ENCODE assay signal across 8 mouse cellular contexts in genomic region chr11:61174291-61174820, GRCm38 (mm10). TPM values are rescaled to one million over a fixed set of nuclear protein-coding genes. Genes with fewer than 3 reads are reported as not detected.
DNase-seq lines count a peak whose midpoint lies in the region; ATAC-seq lines count a peak whose summit lies in the region.

No protein-coding gene starts in this region.

- H3K9me3 ChIP-seq in erythroblast, embryonic 14.5 days (ENCODE audit: control insufficient read depth, low read length): no peaks in the 10 kb centered on the region
- H3K9me3 ChIP-seq in embryonic facial prominence, embryonic 14.5 days (ENCODE audit: control insufficient read depth, low read length): no peaks in the 10 kb centered on the region
- no peaks in the 10 kb centered on the region for H3K9me3 ChIP-seq in hindbrain, embryonic 15.5 days
- H3K9me3 ChIP-seq in limb, embryonic 11.5 days (ENCODE audit: control insufficient read depth, low read length): no peaks in the 10 kb centered on the region
- no peaks in the 10 kb centered on the region for H3K9me3 ChIP-seq in midbrain, embryonic 11.5 days (ENCODE audit: control insufficient read depth, low read length)
- no peaks in the 10 kb centered on the region for H3K9me3 ChIP-seq in stomach, embryonic 14.5 days (ENCODE audit: control insufficient read depth, low read depth, low read length)

- H3K36me3 ChIP-seq in erythroblast, embryonic 14.5 days (ENCODE audit: control insufficient read depth): no peaks in the 10 kb centered on the region; the same call in 1 of the 2 replicates
- no peaks in the 10 kb centered on the region for H3K36me3 ChIP-seq in embryonic facial prominence, embryonic 14.5 days (ENCODE audit: control insufficient read depth, insufficient read depth, low read length)
- no peaks in the 10 kb centered on the region for H3K36me3 ChIP-seq in hindbrain, embryonic 15.5 days
- H3K36me3 ChIP-seq in limb, embryonic 11.5 days (ENCODE audit: control insufficient read depth, insufficient read depth, low read length): no peaks in the 10 kb centered on the region
- no peaks in the 10 kb centered on the region for H3K36me3 ChIP-seq in midbrain, embryonic 11.5 days (ENCODE audit: control insufficient read depth, insufficient read depth, low read length)
- peaks cover 10% of the 10 kb centered on the region; the same call in 1 of the 2 replicates for H3K36me3 ChIP-seq in stomach, embryonic 14.5 days (ENCODE audit: control insufficient read depth, insufficient read depth, low read length)

- peaks cover 23% of the 10 kb centered on the region for H3K4me1 ChIP-seq in erythroblast, embryonic 14.5 days (ENCODE audit: control insufficient read depth)
- 0 out of 2 replicates have a peak, but pooled peaks cover 6% of the 10 kb centered on the region for H3K4me1 ChIP-seq in embryonic facial prominence, embryonic 14.5 days (ENCODE audit: control insufficient read depth, insufficient read depth, low read length)
- H3K4me1 ChIP-seq in hindbrain, embryonic 15.5 days (replicated peaks): peaks cover 49% of the 10 kb centered on the region
- 0 out of 2 replicates have a peak, but pooled peaks cover 3% of the 10 kb centered on the region for H3K4me1 ChIP-seq in limb, embryonic 11.5 days (ENCODE audit: control insufficient read depth, insufficient read depth, low read length)
- peaks cover 16% of the 10 kb centered on the region for H3K4me1 ChIP-seq in midbrain, embryonic 11.5 days (ENCODE audit: control insufficient read depth, insufficient read depth, low read length)
- H3K4me1 ChIP-seq in stomach, embryonic 14.5 days (ENCODE audit: control insufficient read depth, insufficient read depth, low read length): peaks cover 7% of the 10 kb centered on the region; the same call in 1 of the 2 replicates

- peak overlapping the region; percentile 99 for H3K9ac ChIP-seq in embryonic facial prominence, embryonic 14.5 days (ENCODE audit: low read depth, low read length)
- H3K9ac ChIP-seq in hindbrain, embryonic 15.5 days: peak overlapping the region; percentile 99
- peak overlapping the region; percentile 85 for H3K9ac ChIP-seq in limb, embryonic 11.5 days (ENCODE audit: low read length)
- peak overlapping the region; percentile 100 for H3K9ac ChIP-seq in midbrain, embryonic 11.5 days (ENCODE audit: low read length)
- peak overlapping the region; percentile 92 for H3K9ac ChIP-seq in stomach, embryonic 14.5 days (replicated peaks; ENCODE audit: low read depth, low read length)

- H3K27me3 ChIP-seq in erythroblast, embryonic 14.5 days (ENCODE audit: control insufficient read depth): peaks cover 8% of the 10 kb centered on the region
- H3K27me3 ChIP-seq in embryonic facial prominence, embryonic 14.5 days (replicated peaks; ENCODE audit: control insufficient read depth, insufficient read depth, low read length): no peaks in the 10 kb centered on the region
- no peaks in the 10 kb centered on the region for H3K27me3 ChIP-seq in hindbrain, embryonic 15.5 days
- H3K27me3 ChIP-seq in limb, embryonic 11.5 days (ENCODE audit: control insufficient read depth, insufficient read depth, low read length): no peaks in the 10 kb centered on the region
- H3K27me3 ChIP-seq in midbrain, embryonic 11.5 days (ENCODE audit: control insufficient read depth, insufficient read depth, low read length): no peaks in the 10 kb centered on the region
- no peaks in the 10 kb centered on the region for H3K27me3 ChIP-seq in stomach, embryonic 14.5 days (ENCODE audit: control insufficient read depth, insufficient read depth, low read length)

- under 1% methylated on average over 26 of the region's 28 CpGs for WGBS in embryonic facial prominence, embryonic 14.5 days
- WGBS in hindbrain, embryonic 15.5 days: 1% methylated on average over 28 of the region's 28 CpGs
- under 1% methylated on average over 28 of the region's 28 CpGs for WGBS in limb, embryonic 11.5 days
- 1% methylated on average over 28 of the region's 28 CpGs for WGBS in midbrain, embryonic 11.5 days
- under 1% methylated on average over 28 of the region's 28 CpGs for WGBS in stomach, embryonic 14.5 days

- peak; percentile 83 for DNase-seq in adrenal gland, postnatal 14 days
- DNase-seq in embryonic facial prominence, embryonic 14.5 days (ENCODE audit: low spot score): peak; percentile 80
- peak; percentile 86 for DNase-seq in limb, embryonic 11.5 days (ENCODE audit: low spot score)
- peak; percentile 99 for DNase-seq in midbrain, embryonic 11.5 days (ENCODE audit: low spot score, missing footprints)

- H3K4me3 ChIP-seq in erythroblast, embryonic 14.5 days (replicated peaks): peak overlapping the region; percentile 71
- H3K4me3 ChIP-seq in embryonic facial prominence, embryonic 14.5 days (ENCODE audit: low read depth, low read length): peak overlapping the region; percentile 100
- H3K4me3 ChIP-seq in hindbrain, embryonic 15.5 days: peak overlapping the region; percentile 87
- peak overlapping the region; percentile 82 for H3K4me3 ChIP-seq in limb, embryonic 11.5 days (ENCODE audit: low read depth, low read length)
- H3K4me3 ChIP-seq in midbrain, embryonic 11.5 days (ENCODE audit: low read depth, low read length): peak overlapping the region; percentile 98
- peak overlapping the region; percentile 92 for H3K4me3 ChIP-seq in stomach, embryonic 14.5 days (ENCODE audit: low read depth, low read length)

- no peak for ATAC-seq in erythroblast, adult 5-6 weeks (replicated peaks; ENCODE audit: low FRiP score, poor library complexity, severe bottlenecking)
- ATAC-seq in embryonic facial prominence, embryonic 14.5 days (ENCODE audit: low read depth): peak; percentile 35
- ATAC-seq in hindbrain, embryonic 15.5 days (ENCODE audit: low FRiP score, low read depth): peak; percentile 31
- ATAC-seq in limb, embryonic 11.5 days (ENCODE audit: insufficient number of reproducible peaks, low FRiP score, low TSS enrichment, low read depth): peak; percentile 32; the same call in 1 of the 2 replicates
- ATAC-seq in midbrain, embryonic 11.5 days (ENCODE audit: low FRiP score): peak; percentile 47
- ATAC-seq in stomach, embryonic 14.5 days (ENCODE audit: insufficient number of reproducible peaks, insufficient read depth, low FRiP score, low read depth): peak; percentile 34

- H3K27ac ChIP-seq in embryonic facial prominence, embryonic 14.5 days (replicated peaks; ENCODE audit: low read depth, low read length): peak overlapping the region; percentile 97
- peak overlapping the region; percentile 98 for H3K27ac ChIP-seq in hindbrain, embryonic 15.5 days (replicated peaks)
- H3K27ac ChIP-seq in limb, embryonic 11.5 days (replicated peaks; ENCODE audit: low read depth, low read length): peak overlapping the region; percentile 78
- peak overlapping the region; percentile 91 for H3K27ac ChIP-seq in midbrain, embryonic 11.5 days (ENCODE audit: low read depth, low read length)
- peak overlapping the region; percentile 93 for H3K27ac ChIP-seq in stomach, embryonic 14.5 days (ENCODE audit: low read length)

- H3K4me2 ChIP-seq in embryonic facial prominence, embryonic 14.5 days (ENCODE audit: low read depth, low read length): peak overlapping the region; percentile 81
- H3K4me2 ChIP-seq in hindbrain, embryonic 15.5 days: peak overlapping the region; percentile 71
- H3K4me2 ChIP-seq in limb, embryonic 11.5 days (ENCODE audit: low read depth, severe bottlenecking): peak overlapping the region; percentile 59
- peak overlapping the region; percentile 62 for H3K4me2 ChIP-seq in midbrain, embryonic 11.5 days
- H3K4me2 ChIP-seq in stomach, embryonic 14.5 days (replicated peaks; ENCODE audit: low read depth, low read length): peak overlapping the region; percentile 52

RNA-seq across cellular contexts. Expression of gene Usp22, which starts 0.5 kb away (rescaled TPM):
- polyA plus RNA-seq in erythroblast, embryonic 14.5 days (2012): 0.28 and 0.31 TPM in 2 replicates
- 6.5 and 7.7 TPM in 2 replicates for total RNA-seq in erythroblast, adult 5-6 weeks (2015; ENCODE audit: low replicate concordance)
- 14.6 and 18.0 TPM in 2 replicates for total RNA-seq in erythroblast, adult 5-6 weeks (2017; ENCODE audit: low replicate concordance)
- 53.0 and 58.2 TPM in 2 replicates for total RNA-seq in adrenal gland, postnatal 14 days (2021)
- polyA plus RNA-seq in embryonic facial prominence, embryonic 14.5 days (2014; fragmentation: Nextera tagmentation; extraction: Ambion mirVana): 149 and 174 TPM in 2 replicates
- polyA plus RNA-seq in hindbrain, embryonic 15.5 days (2015; fragmentation: Nextera tagmentation; extraction: Ambion mirVana): 367 and 410 TPM in 2 replicates
- polyA plus RNA-seq in limb, embryonic 11.5 days (2014; fragmentation: Nextera tagmentation; extraction: Ambion mirVana): 186 and 194 TPM in 2 replicates
- 284 and 292 TPM in 2 replicates for polyA plus RNA-seq in midbrain, embryonic 11.5 days (2014; fragmentation: Nextera tagmentation; extraction: Ambion mirVana)
- polyA plus RNA-seq in stomach, embryonic 14.5 days (2014; fragmentation: Nextera tagmentation; extraction: Ambion mirVana): 161 and 164 TPM in 2 replicates

RNA-seq across cellular contexts. Expression of gene Aldh3a1, which starts 33.0 kb away (rescaled TPM):
- polyA plus RNA-seq in erythroblast, embryonic 14.5 days (2012): not detected in 2 replicates
- not detected in 2 replicates for total RNA-seq in erythroblast, adult 5-6 weeks (2015; ENCODE audit: low replicate concordance)
- not detected in 2 replicates for total RNA-seq in erythroblast, adult 5-6 weeks (2017; ENCODE audit: low replicate concordance)
- 0.26 TPM in 1 of 2 replicates, not detected in the other for total RNA-seq in adrenal gland, postnatal 14 days (2021)
- 1.7 and 2.5 TPM in 2 replicates for polyA plus RNA-seq in embryonic facial prominence, embryonic 14.5 days (2014; fragmentation: Nextera tagmentation; extraction: Ambion mirVana)
- 0.17 and 0.26 TPM in 2 replicates for polyA plus RNA-seq in hindbrain, embryonic 15.5 days (2015; fragmentation: Nextera tagmentation; extraction: Ambion mirVana)
- 0.44 TPM in 1 of 2 replicates, not detected in the other for polyA plus RNA-seq in limb, embryonic 11.5 days (2014; fragmentation: Nextera tagmentation; extraction: Ambion mirVana)
- not detected in 2 replicates for polyA plus RNA-seq in midbrain, embryonic 11.5 days (2014; fragmentation: Nextera tagmentation; extraction: Ambion mirVana)
- not detected in 2 replicates for polyA plus RNA-seq in stomach, embryonic 14.5 days (2014; fragmentation: Nextera tagmentation; extraction: Ambion mirVana)

RNA-seq across cellular contexts. Expression of gene Tnfrsf13b, which starts 47.8 kb away (rescaled TPM):
- polyA plus RNA-seq in erythroblast, embryonic 14.5 days (2012): 0.26 and 0.49 TPM in 2 replicates
- total RNA-seq in erythroblast, adult 5-6 weeks (2015; ENCODE audit: low replicate concordance): 10.2 and 11.7 TPM in 2 replicates
- 6.7 and 18.9 TPM in 2 replicates for total RNA-seq in erythroblast, adult 5-6 weeks (2017; ENCODE audit: low replicate concordance)
- 0.85 and 3.9 TPM in 2 replicates for total RNA-seq in adrenal gland, postnatal 14 days (2021)
- polyA plus RNA-seq in embryonic facial prominence, embryonic 14.5 days (2014; fragmentation: Nextera tagmentation; extraction: Ambion mirVana): 2.9 and 3.0 TPM in 2 replicates
- polyA plus RNA-seq in hindbrain, embryonic 15.5 days (2015; fragmentation: Nextera tagmentation; extraction: Ambion mirVana): 1.3 and 1.4 TPM in 2 replicates
- 0.89 and 0.99 TPM in 2 replicates for polyA plus RNA-seq in limb, embryonic 11.5 days (2014; fragmentation: Nextera tagmentation; extraction: Ambion mirVana)
- polyA plus RNA-seq in midbrain, embryonic 11.5 days (2014; fragmentation: Nextera tagmentation; extraction: Ambion mirVana): 1.1 and 1.4 TPM in 2 replicates
- 1.8 and 2.6 TPM in 2 replicates for polyA plus RNA-seq in stomach, embryonic 14.5 days (2014; fragmentation: Nextera tagmentation; extraction: Ambion mirVana)

Comparison
In these comparisons a context has a peak if more than half of its experiments do, and no peak if none do; other contexts are left out.
1. RNA of gene Usp22, which starts 0.5 kb away (polyA plus RNA-seq): 367 to 410 TPM in hindbrain, embryonic 15.5 days, 284 to 292 TPM in midbrain, embryonic 11.5 days, 186 to 194 TPM in limb, embryonic 11.5 days, 161 to 164 TPM in stomach, embryonic 14.5 days and 149 to 174 TPM in embryonic facial prominence, embryonic 14.5 days; 0.28 to 0.31 TPM in erythroblast, embryonic 14.5 days; every median in the first group is over 100 times any median in the second.
2. Peak in every context shown above with its lines, with median percentiles within 50 percentile points of each other: H3K4me3 ChIP-seq, DNase-seq, H3K27ac ChIP-seq, H3K4me2 ChIP-seq and H3K9ac ChIP-seq.